Mouse (Mus musculus) cerebellum, adult 9-10 months (tissue): Measurements from ENCODE around the gene H2-T3.
"Not testable (repeated sequence)": the region's sequence is repeated elsewhere in the genome, so short reads cannot be mapped to it uniquely, and the experiment has no call there.

ENCODE experiments used
- DNase-seq: peaks from one replicate; pipeline ENCODE4 v3.0.0; 2022

H2-T3 gene

DNA sequence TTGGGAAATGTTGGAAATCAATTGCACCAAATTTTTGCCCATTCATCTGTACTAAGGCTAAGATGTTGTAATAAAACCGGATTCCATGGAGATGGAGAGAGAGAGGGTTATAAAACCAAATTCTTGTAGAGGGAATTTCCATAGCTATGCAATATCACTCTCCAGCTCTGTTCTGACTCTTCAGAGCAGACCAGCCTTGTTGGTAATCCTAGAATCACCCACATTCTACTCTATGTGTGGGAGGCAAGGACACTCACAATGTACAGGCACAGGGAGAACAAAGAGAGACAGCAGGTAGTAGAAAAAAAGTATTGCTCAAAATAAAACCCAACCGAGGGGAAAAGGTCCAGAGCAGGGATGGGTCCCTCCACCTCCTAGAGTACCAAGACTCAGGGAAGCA lies 14.0 kb downstream of the H2-T3 start:
- DNase-seq, result not testable (repeated sequence)

DNA sequence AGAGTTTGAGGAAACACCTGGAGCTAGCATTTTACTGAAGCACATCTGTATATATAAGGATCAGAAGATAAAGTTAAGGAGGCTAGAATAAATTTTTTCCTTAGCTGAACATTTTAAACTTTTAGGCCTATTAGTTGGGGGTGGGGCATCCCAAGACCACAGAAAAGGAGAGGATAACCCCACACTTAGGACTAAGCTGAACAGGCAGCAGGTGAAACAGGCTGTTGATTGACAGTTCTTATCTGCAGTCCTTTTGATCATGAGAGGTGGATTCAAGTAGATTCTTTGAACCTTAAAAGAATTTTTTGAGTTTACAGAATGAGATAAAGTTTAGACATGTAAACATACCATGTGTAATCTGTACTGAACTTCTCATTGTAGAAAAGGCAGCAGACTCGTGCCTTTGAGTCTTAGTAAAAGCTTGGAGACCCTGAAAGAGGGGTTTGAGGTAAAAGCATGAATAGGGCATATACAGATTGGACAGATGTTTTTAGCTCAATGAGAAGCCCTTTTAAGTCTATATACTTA lies 19.7 kb downstream of the H2-T3 start:
- no peak for DNase-seq

DNA sequence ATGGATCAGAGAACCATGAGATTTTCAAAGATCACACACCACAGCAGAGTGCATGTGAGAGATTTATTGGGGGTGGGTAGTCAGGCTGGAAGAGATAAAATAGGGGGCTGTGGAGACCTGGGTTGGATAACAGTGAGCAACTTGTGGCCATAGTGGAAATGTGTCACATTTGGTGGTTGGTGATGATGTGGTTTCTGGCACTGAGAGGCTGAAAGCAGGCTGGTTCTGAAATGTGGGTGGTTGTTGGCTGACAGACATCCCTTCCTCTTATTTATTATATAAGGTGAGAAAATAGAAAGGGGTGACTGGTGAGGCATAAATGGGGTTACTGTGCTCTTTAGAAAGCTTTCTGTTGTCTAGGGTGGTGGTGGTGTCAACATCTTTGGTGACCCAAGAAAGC lies 20.3 kb downstream of the H2-T3 start:
- no peak for DNase-seq

DNA sequence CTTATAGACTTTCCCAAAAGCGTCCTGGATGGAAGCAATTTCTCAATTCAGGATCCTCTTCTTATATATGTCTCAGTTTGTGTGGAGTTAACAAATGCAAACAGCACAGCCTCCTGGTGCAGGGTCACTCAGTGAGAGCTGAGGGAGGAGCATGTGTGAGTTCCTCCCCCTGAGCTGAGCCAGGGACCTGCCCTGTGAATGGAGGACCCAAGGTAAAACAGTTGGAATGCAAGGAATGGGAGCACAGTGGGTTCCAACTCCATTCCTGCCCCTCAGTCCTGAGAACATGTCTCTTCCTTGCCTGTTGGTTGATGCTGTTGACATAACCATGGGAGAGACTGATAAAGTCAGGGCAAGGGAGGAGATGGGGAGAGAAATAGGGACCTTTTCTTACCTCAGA lies 21.0 kb downstream of the H2-T3 start:
- not testable (repeated sequence) for DNase-seq

DNA sequence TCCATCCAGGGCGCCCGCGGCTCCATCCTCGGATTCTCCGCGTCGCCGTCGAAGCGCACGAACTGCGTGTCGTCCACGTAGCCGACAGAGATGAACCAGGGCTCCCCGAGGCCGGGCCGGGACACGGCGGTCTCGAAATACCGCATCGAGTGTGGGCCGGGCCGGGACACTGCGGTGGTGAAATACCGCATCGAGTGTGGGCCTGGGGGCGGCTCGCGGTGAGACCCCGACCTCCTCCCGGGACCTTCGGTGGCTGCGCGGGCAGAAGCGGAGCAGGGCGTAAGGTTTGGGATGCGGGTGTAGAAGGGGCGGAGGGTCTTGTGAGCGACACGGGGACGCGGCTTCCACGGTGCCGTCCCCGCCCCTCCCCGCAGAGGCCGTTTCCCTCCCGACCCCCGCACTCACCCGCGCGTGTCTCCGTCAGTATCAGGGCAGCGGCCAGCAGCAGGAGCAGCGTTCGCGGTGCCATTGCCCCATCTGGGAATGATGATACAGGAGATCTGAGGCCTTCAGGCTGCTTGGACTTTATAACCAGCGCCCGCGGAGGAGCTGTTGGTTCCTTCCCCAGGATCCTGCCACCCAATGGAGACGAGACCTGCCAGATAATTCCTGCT lies 21.9 kb downstream of the H2-T3 start, which contains the start of gene Gm8909:
TSS of gene Gm8909 (minus strand) at position 499 of the 614 bp plus-strand sequence.
- no peak for DNase-seq

DNA sequence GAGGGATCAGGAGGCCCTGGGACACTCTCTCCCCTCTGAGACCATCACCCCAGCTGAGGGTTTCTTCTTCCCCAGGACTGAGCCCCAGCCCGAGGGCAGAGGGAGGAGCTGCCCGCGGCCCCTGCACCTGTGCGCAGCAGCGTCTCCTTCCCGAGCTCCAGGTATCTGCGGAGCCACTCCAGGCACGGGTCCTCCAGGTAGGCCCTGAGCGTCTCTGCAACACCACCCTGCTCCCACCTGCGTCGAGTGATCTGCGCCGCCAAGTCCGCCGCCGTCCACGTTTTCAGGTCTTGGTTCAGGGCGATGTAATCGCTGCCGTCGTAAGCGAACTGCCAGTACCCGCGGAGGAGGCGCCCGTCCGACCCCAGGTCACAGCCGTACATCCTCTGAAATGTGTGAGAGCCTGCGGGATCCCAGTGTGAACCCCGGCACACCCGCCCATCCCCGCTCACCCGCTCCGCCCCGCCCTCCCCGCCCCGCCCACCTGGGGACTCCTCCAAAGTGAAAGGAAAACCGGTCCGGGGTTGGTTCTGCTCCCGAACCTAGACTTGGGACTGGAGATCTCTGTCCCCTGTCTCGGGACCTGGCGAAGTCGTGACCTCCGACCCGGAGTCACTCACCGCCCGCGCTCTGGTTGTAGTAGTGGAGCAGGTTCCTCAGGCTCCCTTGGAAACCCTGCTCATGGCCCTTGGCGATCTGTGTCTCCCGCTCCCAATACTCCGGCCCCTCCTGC lies 22.6 kb downstream of the H2-T3 start:
- no peak for DNase-seq

DNA sequence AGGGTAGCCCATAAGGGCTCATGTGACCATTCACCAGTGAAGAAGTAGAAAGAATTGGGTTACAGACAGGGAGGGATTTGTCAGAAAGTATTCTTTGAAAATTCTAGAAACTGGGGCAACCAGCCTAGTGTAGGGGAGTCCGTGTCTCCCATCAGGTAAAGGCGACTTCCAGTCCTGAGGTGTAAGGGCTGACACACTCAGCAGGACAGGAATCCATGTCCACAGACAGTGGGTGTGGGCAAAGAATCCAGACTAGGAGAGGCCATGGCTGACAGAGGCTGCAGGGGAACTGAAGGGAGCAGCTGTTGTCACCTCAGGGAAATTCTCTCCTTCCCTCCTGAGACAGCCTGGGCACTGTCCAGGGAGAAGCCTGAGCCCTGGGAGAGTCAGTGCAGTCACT lies 23.2 kb downstream of the H2-T3 start:
- DNase-seq, result not testable (repeated sequence)

DNA sequence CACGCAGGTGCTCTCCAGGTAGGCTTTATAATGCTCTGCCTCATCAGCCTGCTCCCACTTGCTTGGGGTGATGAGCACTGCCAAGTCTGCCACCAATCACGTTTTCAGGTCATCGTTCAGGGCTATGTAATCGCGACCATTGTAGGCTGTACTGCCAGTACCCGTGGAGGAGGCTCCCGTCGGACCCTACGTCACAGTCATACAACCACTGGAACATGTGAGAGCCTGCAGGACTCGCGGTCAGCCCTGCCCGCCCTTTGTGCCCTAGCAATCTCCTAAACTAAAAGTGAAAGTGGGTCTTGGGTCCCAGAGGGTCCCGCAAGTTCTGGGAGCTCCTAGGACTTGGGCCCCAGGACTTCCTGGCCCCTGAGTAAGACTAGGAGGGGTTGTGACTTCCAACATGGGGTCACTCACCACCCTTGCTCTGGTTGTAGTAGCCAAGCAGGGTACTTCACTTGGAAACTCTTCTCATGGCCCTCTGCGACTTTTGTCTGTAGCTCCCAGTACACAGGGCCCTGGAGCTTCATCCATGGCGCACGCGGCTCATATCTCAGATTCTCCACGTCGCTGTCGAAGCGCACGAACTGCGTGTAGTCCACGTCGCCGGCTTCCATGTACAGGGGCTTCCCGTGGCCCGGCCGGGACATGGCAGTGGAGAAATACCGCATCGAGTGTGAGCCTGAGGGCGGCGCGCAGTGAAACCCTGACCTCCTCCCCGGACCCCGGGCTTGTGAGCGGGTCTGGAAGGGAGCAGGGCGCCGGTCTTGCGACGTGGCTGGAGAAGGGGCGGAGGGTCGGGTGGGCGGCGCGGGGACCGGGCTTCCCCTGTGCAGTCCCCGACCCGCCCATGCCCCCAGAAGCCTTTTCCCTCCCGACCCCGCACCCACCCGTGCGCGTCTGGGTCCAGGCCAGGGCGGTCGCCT lies 28.7 kb downstream of the H2-T3 start:
- no peak for DNase-seq

DNA sequence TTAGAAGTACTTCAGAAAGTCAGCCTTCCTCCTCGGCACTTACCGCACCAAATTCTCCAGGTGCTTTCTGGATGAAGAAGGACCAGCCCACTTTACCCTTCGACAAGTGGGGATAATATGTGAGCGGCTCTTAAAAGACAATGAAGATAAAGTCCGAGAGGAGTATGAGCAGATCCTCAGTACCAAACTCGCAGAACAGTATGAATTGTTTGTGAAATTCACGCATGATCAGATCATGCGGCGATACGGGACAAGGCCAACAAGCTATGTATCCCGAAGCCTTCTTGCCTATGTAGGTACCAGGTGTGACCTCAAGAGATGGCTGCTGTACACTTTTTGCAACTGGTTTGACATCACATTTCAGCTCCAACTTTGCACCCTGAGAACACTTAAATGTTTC lies 31.8 kb downstream of the H2-T3 start:
- not testable (repeated sequence) for DNase-seq

DNA sequence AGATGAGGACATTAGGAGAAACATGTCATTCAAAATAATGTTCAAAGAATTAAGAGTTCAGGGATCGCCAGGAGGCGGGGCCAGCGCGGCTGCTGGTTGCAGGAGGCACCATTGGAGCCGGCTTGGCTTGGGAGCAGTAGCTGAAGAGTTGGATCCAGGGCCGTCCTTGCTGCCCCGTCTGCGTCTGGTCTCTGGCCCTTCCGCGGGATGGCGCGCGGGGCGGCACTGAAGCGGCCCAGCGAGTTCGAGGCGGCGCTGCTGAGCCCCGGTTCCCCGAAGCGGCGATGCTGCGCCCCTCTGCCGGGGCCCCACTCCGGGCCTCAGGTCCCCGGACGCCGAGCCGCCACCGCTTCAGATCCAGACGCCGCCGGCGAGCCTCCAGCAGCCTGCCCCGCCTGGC lies 32.3 kb downstream of the H2-T3 start:
- DNase-seq, result not testable (repeated sequence)

DNA sequence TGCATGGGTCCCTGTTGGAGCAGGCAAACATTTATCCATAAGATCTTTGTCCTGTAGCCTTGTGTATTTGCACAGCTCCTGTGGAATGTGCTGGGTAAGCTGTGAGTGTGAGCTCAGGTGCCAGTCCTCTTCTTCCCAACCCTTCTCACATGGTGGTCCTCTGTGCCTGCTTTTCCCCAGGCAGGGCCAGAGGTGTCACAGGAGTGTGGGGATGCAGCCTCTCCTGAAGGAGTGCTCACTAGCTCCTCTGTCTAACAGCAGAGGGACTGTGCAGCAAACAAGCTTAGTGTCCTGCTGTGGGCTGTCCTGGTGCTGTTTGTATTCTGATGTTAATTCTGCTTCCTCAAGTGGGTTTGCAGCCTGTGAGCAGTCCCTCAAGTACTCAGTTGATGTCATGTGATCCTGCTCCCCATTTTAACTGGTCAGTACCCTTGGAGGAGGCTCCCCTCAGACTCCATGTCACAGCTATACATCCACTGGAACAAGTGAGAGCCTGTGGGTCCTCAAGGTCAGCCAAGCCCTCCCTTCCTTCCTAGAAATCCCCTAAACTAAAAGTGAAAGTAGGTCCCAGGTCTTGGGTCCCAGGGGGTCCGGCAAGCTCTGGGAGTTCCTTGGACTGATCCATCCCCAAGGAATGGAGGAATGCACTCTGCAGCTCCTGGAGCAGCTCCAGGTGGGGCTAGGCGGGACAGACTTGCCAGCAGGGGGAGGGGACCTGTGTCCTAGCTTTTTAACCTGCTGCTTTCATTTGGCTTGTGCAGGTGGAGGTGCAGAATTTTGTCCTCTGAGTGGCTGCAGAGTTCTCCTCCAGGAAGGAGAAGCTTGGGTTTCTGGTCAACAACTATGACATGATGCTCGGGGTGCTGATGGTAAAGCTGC lies 35.6 kb downstream of the H2-T3 start:
- no peak for DNase-seq

DNA sequence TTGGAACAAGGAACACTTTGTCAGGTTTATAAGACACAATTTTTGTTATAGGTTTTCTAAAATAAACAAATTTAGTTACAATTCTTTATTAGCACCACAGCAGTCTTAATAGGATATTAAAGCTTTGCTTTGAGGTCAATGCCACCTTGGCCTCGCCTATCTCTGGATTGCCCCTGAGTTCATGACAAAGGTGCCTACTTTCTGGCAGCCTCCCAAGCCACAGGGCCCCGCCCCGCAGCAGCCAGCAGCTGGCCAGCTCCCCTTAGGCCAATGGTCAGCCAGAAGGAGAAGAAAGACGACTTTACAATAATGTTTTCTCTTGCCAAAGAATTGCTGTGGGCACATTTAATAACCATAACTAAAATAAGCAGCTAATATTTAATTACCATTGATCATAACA lies 38.9 kb downstream of the H2-T3 start:
- DNase-seq, result not testable (repeated sequence)

DNA sequence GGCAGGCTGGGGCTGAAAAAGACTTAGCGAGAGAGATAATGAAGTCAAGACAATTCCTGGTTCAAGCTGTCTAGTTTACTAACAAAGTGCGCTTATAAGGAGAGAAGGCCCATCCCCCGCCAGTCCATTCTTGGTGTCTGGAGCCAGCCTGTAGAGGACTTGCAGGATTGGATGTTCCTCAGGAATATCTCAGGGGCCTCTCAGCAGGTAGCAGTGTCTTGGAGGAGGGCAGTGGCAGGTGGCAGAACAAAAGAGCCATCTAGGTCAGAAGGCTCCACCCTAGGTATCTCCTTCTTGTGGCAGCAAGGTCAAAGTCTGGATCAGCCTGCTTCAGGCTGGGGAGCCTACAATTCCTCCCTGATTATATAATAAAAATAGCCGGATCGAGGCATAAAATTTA lies 41.6 kb downstream of the H2-T3 start:
- not testable (repeated sequence) for DNase-seq

DNA sequence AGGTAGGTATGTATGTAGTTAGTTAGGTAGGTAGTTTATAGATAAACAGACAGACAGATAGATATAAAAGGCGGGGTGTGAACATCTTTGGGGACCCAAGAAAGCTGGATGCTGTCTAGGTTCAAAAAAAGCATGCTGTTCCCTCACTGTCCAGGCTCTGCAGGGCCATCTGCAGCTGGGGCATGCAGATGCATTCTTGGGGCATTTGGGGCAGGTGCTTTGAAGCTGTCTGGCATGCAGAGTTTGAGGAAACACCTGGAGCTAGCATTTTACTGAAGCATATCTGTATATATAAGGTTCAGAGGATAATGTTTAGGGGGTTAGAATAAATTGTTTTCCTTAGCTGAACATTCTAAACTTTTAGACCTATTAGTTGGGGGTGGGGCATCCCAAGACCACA lies 43.1 kb downstream of the H2-T3 start:
- not testable (repeated sequence) for DNase-seq

DNA sequence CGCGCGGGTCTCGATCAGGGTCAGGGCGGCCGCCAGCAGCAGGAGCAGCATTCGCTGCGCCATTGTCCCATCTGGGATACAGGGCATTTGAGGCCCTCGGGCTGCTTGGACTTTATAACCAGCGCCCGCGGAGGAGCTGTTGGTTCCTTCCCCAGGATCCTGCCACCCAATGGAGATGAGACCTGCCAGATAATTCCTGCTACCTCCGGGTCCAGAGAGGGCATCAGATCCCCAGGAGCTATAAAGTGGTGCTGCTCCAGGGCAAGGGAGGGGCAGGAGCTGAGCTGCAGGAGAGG lies 44.3 kb downstream of the H2-T3 start:
- not testable (repeated sequence) for DNase-seq

DNA sequence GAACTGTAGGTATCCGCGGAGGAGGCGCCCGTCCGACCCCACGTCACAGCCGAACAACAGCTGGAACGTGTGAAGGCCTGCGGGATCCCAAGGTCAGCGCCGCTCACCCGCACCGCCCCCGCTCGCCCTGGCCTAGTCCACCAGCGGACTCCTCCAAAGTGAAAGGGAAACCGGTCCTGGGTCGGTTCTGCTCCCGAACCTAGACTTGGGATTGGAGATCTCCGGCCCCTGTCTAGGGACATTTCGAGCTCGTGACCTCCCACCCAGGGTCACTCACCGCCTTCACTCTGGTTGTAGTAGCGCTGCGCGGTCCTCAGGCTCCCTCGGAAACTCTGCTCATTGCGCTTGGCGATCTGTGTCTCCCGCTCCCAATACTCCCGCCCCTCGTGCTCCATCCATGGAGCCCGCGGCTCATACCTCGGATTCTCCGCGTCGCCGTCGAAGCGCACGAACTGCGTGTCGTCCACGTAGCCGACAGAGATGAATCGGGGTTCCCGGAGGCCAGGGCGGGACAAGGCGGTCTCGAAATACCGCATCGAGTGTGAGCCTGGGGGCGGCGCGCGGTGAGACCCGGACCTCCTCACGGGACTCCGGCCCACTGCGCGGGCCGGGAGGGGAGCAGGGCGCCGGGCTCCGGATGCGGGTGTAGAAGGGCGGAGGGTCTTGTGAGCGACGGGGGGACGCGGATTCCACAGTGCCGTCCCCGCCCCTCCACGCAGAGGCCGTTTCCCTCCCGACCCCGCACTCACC lies 44.8 kb downstream of the H2-T3 start:
- DNase-seq, result no peak

DNA sequence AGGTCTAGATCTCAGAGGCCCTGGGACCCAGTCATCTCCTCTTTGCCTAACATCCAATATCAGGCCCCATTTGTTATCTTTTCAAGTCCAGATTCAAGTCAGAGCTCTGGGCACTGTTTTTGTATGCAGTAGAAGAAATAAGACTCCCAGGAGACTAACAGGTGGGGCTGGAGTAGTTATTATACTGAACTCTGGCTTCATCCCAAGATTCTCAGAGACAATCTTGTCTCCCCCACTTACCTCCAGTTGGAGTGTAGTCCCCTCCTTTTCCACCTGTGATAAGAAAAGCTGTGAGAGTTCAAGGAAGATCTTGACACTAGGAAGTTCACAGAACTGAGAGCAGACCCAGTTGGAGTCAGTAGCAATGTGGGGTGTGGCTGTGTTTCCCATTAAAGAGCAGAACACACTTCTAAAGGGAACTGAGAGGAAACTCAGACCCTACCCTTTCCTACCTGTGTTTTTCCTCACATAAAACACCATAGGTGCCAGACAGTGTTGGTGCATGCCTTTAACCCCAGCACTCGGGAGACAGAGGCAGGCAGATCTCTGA lies 53.7 kb downstream of the H2-T3 start:
- DNase-seq, result not testable (repeated sequence)
